Mouse (Mus musculus) megakaryocyte, embryonic 14.5 days (primary cell): ENCODE results near the gene Spindoc.

ENCODE experiments used
- FLI1 ChIP-seq: IDR thresholded peaks from 2 replicates; pipeline ENCODE4 v1.6.1; 2012; ENCODE audit warnings: low read length, inconsistent platforms, mixed read lengths
- GATA1 ChIP-seq: IDR thresholded peaks from 3 replicates; pipeline ENCODE4 v1.6.1; 2012; ENCODE audit warnings: mixed read lengths, low read length, inconsistent platforms, borderline replicate concordance

DNA sequence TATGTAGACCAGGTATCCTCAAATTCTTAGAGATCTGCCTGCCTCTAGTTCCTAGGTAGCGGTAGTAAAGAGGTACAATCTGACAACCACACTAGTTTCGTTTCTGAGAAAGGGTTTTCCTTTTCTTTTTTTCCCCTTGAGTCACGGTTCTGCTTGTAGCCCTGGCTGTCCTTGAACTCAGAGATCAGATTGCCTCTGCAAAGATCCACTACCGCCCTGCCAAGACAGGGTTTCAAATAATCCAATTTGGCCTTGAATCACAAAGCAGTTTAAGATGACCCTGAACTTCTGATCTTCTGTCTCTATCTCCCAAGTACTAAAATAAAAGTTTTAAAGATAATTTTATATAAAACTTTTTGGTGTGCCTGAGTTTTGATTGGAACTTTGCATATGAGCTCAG lies 65.1 kb downstream of the Spindoc start:
- no peak for TF ChIP-seq GATA1
- TF ChIP-seq FLI1 = no peak
